Mouse (Mus musculus) heart, adult 2 months (tissue): ENCODE measurements around the gene Gabra5.

Source experiments
- CTCF ChIP-seq: fragments of 200-600 bp; IDR thresholded peaks from 2 replicates; pipeline ENCODE4 v1.8.1; 2022; ENCODE audit warnings: antibody characterized with exemption, mild to moderate bottlenecking, moderate library complexity
- POLR2A ChIP-seq: fragments of 200-500 bp; IDR thresholded peaks from 2 replicates; pipeline ENCODE4 v1.6.1; 2011; ENCODE audit warnings: mild to moderate bottlenecking, low read depth, low read length, control low read depth; ENCODE audit not compliant: insufficient read depth

- TF ChIP-seq POLR2A (no peak), CTCF (no peak)
Measured at GRCm38 (mm10) chr7:57508860-57509632, 813 bp downstream of the Gabra5 start.
